Mouse (Mus musculus) ES-E14 (cell line): ENCODE data around the gene Ltbp2.

Source experiments
- CHD2 ChIP-seq: IDR thresholded peaks from 2 replicates; pipeline ENCODE4 v1.6.1; 2014; ENCODE audit warnings: mild to moderate bottlenecking, low read depth, low read length, inconsistent platforms
- HCFC1 ChIP-seq: IDR thresholded peaks from 2 replicates; pipeline ENCODE4 v1.6.1; 2012; ENCODE audit warnings: low read length, inconsistent platforms, borderline replicate concordance; ENCODE audit not compliant: insufficient read depth
- MAFK ChIP-seq: IDR thresholded peaks from 2 replicates; pipeline ENCODE4 v1.6.1; 2014; ENCODE audit warnings: mild to moderate bottlenecking, low read depth, low read length, inconsistent platforms; ENCODE audit not compliant: insufficient read depth

DNA sequence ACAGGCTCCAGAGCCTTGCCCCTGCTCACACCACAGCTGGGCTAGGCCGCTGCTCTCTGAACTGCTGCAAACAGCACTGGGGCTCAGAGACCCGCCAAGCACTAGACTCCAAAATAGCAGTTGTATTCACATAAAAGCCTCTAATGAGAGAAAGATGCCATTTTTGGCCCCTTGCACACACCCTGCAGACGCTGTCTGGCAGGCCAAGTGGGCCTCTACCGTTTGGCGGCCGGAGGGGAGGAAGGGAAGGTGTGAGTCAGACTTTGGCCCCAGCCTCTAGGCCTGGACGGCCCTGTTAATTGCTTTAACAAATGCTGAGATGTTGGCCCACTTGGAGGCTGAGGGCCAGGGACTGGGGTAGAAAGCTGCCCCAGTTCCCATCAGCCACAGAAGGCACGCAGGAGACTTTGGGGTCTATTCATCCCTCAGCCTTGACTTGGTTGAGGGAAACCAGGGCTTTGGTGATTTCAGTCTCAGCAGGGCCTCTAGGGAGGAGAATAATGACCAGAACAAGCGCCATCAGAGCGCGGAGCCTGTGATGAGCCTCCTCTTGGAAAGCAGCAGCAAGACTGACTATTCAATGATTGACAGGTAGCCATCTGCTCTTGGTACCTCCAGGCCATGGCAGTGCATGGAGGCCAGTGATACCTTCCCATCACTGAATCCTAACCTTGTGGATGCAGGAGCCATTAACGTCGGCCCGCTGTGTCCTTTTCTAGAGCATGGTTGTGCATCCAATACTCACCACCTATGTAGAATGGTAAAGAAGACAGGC, 14.0 kb downstream of the Ltbp2 start:
- TF ChIP-seq CHD2 (no peak), MAFK (no peak), HCFC1 (no peak)
